Mouse (Mus musculus): ENCODE results near the gene 2010300C02Rik. TPM values are rescaled to one million over a fixed set of nuclear protein-coding genes. Genes with fewer than 3 reads are reported as not detected.
A peak's percentile ranks its signal among the peaks of the same experiment; 100 is the strongest.
"Not testable (repeated sequence)": the region's sequence is repeated elsewhere in the genome, so short reads cannot be mapped to it uniquely, and the experiment has no call there.

The 2010300C02Rik gene
- polyA plus RNA-seq, 1 experiment from 2014 or later = 6.6 TPM

DNA sequence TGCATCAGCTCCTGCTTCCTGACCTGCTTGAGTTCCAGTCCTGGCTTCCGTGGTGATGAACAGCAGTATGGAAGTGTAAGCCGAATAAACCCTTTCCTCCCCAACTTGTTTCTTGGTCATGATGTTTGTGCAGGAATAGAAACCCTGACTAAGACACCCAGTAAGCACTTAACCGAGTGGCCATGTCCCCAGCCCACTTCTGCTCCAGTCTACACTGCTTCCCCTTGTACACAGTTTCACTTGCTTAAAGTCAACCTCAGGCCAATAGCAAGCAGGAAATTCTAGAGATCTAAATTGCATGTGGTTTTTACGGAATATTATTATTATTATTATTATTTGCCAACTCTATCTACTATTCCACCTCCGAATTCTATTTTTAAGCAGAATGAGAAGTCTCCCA lies 114.2 kb downstream of the 2010300C02Rik start:
- WGBS = 91% methylated on average over 3 of the region's 5 CpGs
- not testable (repeated sequence) for H3K36me3 ChIP-seq (ENCODE audit: control insufficient read depth, insufficient read depth, low read length); H3K4me3 ChIP-seq (ENCODE audit: low read depth, low read length); H3K4me2 ChIP-seq (replicated peaks; ENCODE audit: low read depth, low read length); H3K9me3 ChIP-seq (ENCODE audit: control insufficient read depth, low read depth, low read length); ATAC-seq (ENCODE audit: insufficient number of reproducible peaks, insufficient read depth, low FRiP score, low read depth); H3K27me3 ChIP-seq (ENCODE audit: control insufficient read depth, insufficient read depth, low read length); H3K9ac ChIP-seq (replicated peaks; ENCODE audit: low read depth, low read length); H3K27ac ChIP-seq (ENCODE audit: low read length); H3K4me1 ChIP-seq (ENCODE audit: control insufficient read depth, insufficient read depth, low read length)

DNA sequence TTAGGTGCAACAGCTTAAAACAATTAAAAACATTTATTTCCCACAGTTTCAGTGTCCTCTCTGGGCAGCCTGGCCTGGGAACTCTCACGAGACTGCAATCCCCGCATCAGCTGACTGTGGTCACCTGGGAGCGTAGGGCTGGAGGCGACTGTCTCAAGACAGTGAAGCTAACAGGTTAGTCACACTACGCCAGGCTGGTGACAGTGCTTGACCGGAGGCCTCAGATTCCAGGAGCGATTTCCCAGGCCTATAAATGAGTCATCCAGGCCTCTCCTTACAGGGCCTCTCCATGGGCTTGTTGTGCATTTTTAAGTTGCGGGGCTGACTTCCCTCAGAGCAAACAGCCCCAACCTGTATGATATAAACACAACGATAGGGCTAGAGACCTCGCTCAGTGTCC lies 116.7 kb downstream of the 2010300C02Rik start:
- H3K4me3 ChIP-seq (ENCODE audit: low read depth, low read length) = no peak overlapping the region
- 90% methylated on average over 10 of the region's 10 CpGs for WGBS
- H3K9ac ChIP-seq (replicated peaks; ENCODE audit: low read depth, low read length) = no peak overlapping the region
- no peak overlapping the region for H3K4me2 ChIP-seq (replicated peaks; ENCODE audit: low read depth, low read length)
- no peak for ATAC-seq (ENCODE audit: insufficient number of reproducible peaks, insufficient read depth, low FRiP score, low read depth)
- H3K9me3 ChIP-seq (ENCODE audit: control insufficient read depth, low read depth, low read length) = no peaks in the 10 kb centered on the region
- H3K27me3 ChIP-seq (ENCODE audit: control insufficient read depth, insufficient read depth, low read length) = no peaks in the 10 kb centered on the region
- no peak overlapping the region for H3K27ac ChIP-seq (ENCODE audit: low read length)
- H3K4me1 ChIP-seq (ENCODE audit: control insufficient read depth, insufficient read depth, low read length) = no peaks in the 10 kb centered on the region
- H3K36me3 ChIP-seq (ENCODE audit: control insufficient read depth, insufficient read depth, low read length) = no peaks in the 10 kb centered on the region

DNA sequence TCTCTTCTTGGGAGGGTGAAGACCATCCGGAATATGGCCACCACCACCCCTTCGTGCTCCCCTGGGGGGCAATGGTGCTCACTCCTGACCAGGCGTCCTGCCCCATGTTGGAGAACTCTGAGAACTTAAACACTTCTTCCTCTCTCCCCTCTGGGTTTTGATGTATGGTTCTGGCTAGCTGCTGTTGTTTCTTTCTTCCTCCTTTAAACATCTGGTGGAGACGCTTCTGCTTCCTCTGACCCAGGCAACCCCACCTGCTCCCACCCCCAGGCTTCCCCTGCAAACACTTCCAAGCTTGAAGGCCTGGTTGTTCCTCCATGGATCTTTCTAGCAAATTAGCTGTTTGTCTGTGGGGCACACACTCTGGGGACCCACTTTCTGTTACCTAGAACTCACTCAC lies 117.6 kb downstream of the 2010300C02Rik start:
- Histone ChIP-seq H3K4me2 (replicated peaks; ENCODE audit: low read depth, low read length) (no peak overlapping the region), H3K4me1 (ENCODE audit: control insufficient read depth, insufficient read depth, low read length) (no peaks in the 10 kb centered on the region), H3K9me3 (ENCODE audit: control insufficient read depth, low read depth, low read length) (no peaks in the 10 kb centered on the region), H3K27ac (ENCODE audit: low read length) (no peak overlapping the region), H3K4me3 (ENCODE audit: low read depth, low read length) (no peak overlapping the region), H3K27me3 (ENCODE audit: control insufficient read depth, insufficient read depth, low read length) (no peaks in the 10 kb centered on the region), H3K9ac (replicated peaks; ENCODE audit: low read depth, low read length) (no peak overlapping the region), H3K36me3 (ENCODE audit: control insufficient read depth, insufficient read depth, low read length) (no peaks in the 10 kb centered on the region)
- WGBS = 82% methylated on average over 4 of the region's 4 CpGs
- no peak for ATAC-seq (ENCODE audit: insufficient number of reproducible peaks, insufficient read depth, low FRiP score, low read depth)

DNA sequence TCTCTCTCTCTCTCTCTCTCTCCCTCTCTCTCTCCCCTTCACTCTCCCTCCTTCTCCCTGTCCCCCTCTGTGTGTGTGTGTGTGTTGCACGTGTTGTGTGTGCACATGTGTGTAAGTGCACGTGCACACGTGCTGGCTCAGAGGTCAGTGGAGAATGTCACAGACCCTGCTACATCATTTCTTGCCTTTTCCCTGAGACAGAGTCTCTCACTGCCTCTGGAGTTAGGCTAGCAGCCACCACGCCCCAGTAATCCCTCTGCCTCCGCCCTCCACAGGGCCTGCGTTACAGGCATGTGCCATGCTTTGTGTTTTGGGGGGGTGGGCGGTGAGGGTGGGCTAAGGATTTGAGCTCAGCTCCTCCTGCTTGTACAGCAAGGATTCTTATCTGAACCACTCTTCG lies 118.4 kb downstream of the 2010300C02Rik start:
- no peak overlapping the region for H3K4me2 ChIP-seq (replicated peaks; ENCODE audit: low read depth, low read length)

DNA sequence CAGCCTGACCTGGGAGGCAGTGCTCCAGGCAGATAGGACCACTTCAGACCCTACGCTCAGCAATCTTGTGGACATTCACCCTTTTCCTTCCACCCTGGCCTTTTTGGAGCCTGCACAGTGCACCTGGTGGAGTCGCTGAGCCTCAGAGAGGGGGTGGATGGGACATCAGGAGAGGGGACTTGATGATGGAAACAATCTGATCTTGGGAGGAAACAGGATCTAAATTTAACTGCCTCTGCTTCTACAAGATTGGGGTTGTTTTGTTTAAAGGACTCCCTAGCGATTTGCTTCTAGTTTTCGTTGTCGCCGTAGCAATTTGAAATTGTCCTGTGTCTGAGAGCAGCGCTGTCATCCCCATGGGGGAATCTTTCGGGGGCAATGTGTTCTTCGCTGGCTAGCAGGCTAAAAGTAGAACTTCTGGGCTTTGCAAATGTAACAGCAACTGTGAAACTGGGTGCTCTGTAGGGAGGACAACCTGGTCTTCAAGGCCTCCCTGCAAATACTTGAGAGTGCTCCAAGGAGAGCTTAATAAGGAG lies 119.2 kb downstream of the 2010300C02Rik start:
- Histone ChIP-seq H3K9ac (replicated peaks; ENCODE audit: low read depth, low read length) (no peak overlapping the region), H3K27ac (ENCODE audit: low read length) (no peak overlapping the region), H3K4me2 (replicated peaks; ENCODE audit: low read depth, low read length) (no peak overlapping the region), H3K36me3 (ENCODE audit: control insufficient read depth, insufficient read depth, low read length) (no peaks in the 10 kb centered on the region), H3K4me3 (ENCODE audit: low read depth, low read length) (no peak overlapping the region), H3K27me3 (ENCODE audit: control insufficient read depth, insufficient read depth, low read length) (no peaks in the 10 kb centered on the region), H3K4me1 (ENCODE audit: control insufficient read depth, insufficient read depth, low read length) (no peaks in the 10 kb centered on the region), H3K9me3 (ENCODE audit: control insufficient read depth, low read depth, low read length) (no peaks in the 10 kb centered on the region)
- WGBS = 69% methylated on average over 9 of the region's 9 CpGs
- ATAC-seq (ENCODE audit: insufficient number of reproducible peaks, insufficient read depth, low FRiP score, low read depth) = no peak

More for the DNA sequence above, 118.4 kb downstream of the 2010300C02Rik start:
- no peak overlapping the region for H3K9ac ChIP-seq (replicated peaks; ENCODE audit: low read depth, low read length)
- H3K4me1 ChIP-seq (ENCODE audit: control insufficient read depth, insufficient read depth, low read length) = no peaks in the 10 kb centered on the region
- ATAC-seq (ENCODE audit: insufficient number of reproducible peaks, insufficient read depth, low FRiP score, low read depth) = no peak
- no peaks in the 10 kb centered on the region for H3K36me3 ChIP-seq (ENCODE audit: control insufficient read depth, insufficient read depth, low read length)
- H3K4me3 ChIP-seq (ENCODE audit: low read depth, low read length) = no peak overlapping the region
- H3K27me3 ChIP-seq (ENCODE audit: control insufficient read depth, insufficient read depth, low read length) = no peaks in the 10 kb centered on the region
- WGBS = 84% methylated on average over 8 of the region's 8 CpGs
- no peaks in the 10 kb centered on the region for H3K9me3 ChIP-seq (ENCODE audit: control insufficient read depth, low read depth, low read length)
- no peak overlapping the region for H3K27ac ChIP-seq (ENCODE audit: low read length)

DNA sequence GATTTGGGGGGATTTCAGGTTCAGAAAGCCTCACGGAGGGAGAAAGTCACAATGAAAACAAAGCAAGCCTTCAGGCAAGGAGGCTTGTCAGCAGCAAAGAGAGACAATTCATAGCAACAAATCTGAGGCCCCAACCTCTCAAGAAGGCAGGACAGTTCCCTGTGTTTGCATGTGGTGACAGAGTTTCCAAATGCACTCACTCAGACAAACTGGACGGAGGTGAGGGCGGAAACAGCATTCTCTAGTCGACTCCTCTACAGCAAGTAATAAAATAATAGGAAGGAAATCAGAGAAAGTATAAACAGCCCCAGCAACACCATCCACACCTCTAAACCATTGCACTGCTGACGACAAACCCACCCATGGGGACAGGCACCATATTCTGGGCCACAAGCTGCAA lies 120.9 kb downstream of the 2010300C02Rik start:
- no peak overlapping the region for H3K9ac ChIP-seq (replicated peaks; ENCODE audit: low read depth, low read length)
- no peaks in the 10 kb centered on the region for H3K36me3 ChIP-seq (ENCODE audit: control insufficient read depth, insufficient read depth, low read length)
- no peak overlapping the region for H3K4me2 ChIP-seq (replicated peaks; ENCODE audit: low read depth, low read length)
- no peaks in the 10 kb centered on the region for H3K4me1 ChIP-seq (ENCODE audit: control insufficient read depth, insufficient read depth, low read length)
- 70% methylated on average over 5 of the region's 5 CpGs for WGBS
- no peaks in the 10 kb centered on the region for H3K27me3 ChIP-seq (ENCODE audit: control insufficient read depth, insufficient read depth, low read length)
- no peak overlapping the region for H3K4me3 ChIP-seq (ENCODE audit: low read depth, low read length)
- no peaks in the 10 kb centered on the region for H3K9me3 ChIP-seq (ENCODE audit: control insufficient read depth, low read depth, low read length)
- no peak for ATAC-seq (ENCODE audit: insufficient number of reproducible peaks, insufficient read depth, low FRiP score, low read depth)
- H3K27ac ChIP-seq (ENCODE audit: low read length) = no peak overlapping the region

DNA sequence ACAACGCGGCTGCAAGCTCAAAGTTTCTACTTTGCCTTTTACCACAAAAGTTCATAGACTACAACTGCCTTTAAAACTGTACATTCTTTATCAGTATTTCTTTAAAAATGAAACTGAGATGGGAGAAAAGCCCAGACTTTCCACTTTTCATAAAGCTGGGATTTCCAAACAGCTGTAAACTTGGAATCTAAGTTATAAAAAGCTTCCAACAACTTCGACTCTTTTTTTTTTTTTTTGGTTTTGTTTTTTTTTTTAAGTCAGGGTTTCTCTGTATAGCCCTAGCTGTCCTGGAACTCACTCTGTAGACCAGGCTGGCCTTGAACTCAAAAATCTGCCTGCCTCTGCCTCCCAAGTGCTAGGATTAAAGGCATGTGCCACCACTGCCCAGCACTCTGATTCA lies 125.1 kb downstream of the 2010300C02Rik start:
- not testable (repeated sequence) for H3K27ac ChIP-seq (ENCODE audit: low read length); ATAC-seq (ENCODE audit: insufficient number of reproducible peaks, insufficient read depth, low FRiP score, low read depth); H3K27me3 ChIP-seq (ENCODE audit: control insufficient read depth, insufficient read depth, low read length); H3K36me3 ChIP-seq (ENCODE audit: control insufficient read depth, insufficient read depth, low read length); H3K9ac ChIP-seq (replicated peaks; ENCODE audit: low read depth, low read length); H3K4me2 ChIP-seq (replicated peaks; ENCODE audit: low read depth, low read length); H3K4me1 ChIP-seq (ENCODE audit: control insufficient read depth, insufficient read depth, low read length); H3K9me3 ChIP-seq (ENCODE audit: control insufficient read depth, low read depth, low read length); H3K4me3 ChIP-seq (ENCODE audit: low read depth, low read length)
- WGBS = 70% methylated on average over 3 of the region's 3 CpGs

DNA sequence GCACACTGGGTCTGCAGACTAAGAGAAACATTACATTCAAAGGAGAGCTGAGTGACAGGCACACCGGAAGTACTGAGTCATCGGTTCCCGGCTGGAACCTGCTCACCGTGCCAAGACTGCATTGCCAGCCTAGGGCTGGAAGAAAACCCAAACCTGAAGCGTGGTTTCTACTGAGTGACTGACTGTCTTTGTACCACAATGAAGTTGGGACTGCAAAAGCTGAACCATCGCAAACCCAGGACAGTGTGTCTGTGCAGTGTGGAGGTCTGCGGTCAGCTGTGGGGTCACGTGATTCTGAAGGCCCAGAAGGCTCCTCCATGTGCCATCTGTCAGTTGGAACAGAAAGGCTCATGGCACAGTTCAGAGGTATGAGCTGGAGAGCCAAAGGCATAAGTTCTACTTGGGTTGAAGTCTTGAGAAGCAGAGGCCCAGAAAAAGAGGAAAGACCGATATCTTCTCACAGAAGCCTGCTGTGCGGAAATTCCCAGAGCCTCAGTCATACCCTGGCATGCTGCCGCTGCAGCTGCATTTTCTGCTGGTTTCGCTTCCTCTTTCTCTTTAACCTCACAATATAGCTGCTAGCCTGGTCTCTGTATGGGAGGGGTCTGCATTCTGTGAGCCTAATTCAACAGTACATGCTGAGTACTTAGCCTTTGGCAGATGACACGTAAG lies 133.9 kb downstream of the 2010300C02Rik start:
- WGBS = 78% methylated on average over 13 of the region's 13 CpGs
- no peak for ATAC-seq (ENCODE audit: insufficient number of reproducible peaks, insufficient read depth, low FRiP score, low read depth)

More for the DNA sequence above, 133.9 kb downstream of the 2010300C02Rik start:
- no peak overlapping the region for H3K9ac ChIP-seq (replicated peaks; ENCODE audit: low read depth, low read length)
- no peak overlapping the region for H3K4me3 ChIP-seq (ENCODE audit: low read depth, low read length)
- peaks cover 9% of the 10 kb centered on the region; the same call in 1 of the 2 replicates for H3K4me1 ChIP-seq (ENCODE audit: control insufficient read depth, insufficient read depth, low read length)
- no peaks in the 10 kb centered on the region for H3K36me3 ChIP-seq (ENCODE audit: control insufficient read depth, insufficient read depth, low read length)
- H3K27ac ChIP-seq (ENCODE audit: low read length) = peak overlapping the region; percentile 29; the same call in 1 of the 2 replicates
- no peaks in the 10 kb centered on the region for H3K9me3 ChIP-seq (ENCODE audit: control insufficient read depth, low read depth, low read length)
- H3K4me2 ChIP-seq (replicated peaks; ENCODE audit: low read depth, low read length) = no peak overlapping the region
- no peaks in the 10 kb centered on the region for H3K27me3 ChIP-seq (ENCODE audit: control insufficient read depth, insufficient read depth, low read length)
